Mouse (Mus musculus): ENCODE measurements at regions not wholly inside any gene's neighbourhood (a gene's known extent, or its start where the extent isn't known, plus 50 kb on each side); places are given as distances from the start of the nearest gene placed in this dataset.

GRCm38 (mm10) chr15:14051872-14052271 lies 878.4 kb upstream of the Cdh6 start:
- H3K27ac ChIP-seq (ENCODE audit: low read depth, low read length), result no peak overlapping the region
- H3K4me2 ChIP-seq (ENCODE audit: low read length), result no peak overlapping the region
- H3K36me3 ChIP-seq (ENCODE audit: control insufficient read depth, insufficient read depth, low read length), result no peaks in the 10 kb centered on the region
- no peak overlapping the region for H3K4me3 ChIP-seq (ENCODE audit: low read depth, low read length)
- H3K4me1 ChIP-seq (ENCODE audit: control insufficient read depth, insufficient read depth, low read length), result no peaks in the 10 kb centered on the region
- H3K9me3 ChIP-seq (replicated peaks; ENCODE audit: control insufficient read depth, low read length), result no peaks in the 10 kb centered on the region
- ATAC-seq (no peak), DNase-seq (ENCODE audit: low spot score) (peak; percentile 53)
- H3K9ac ChIP-seq (ENCODE audit: low read length), result no peak overlapping the region
- no peaks in the 10 kb centered on the region for H3K27me3 ChIP-seq (replicated peaks; ENCODE audit: control insufficient read depth, insufficient read depth, low read length)
- 65% methylated on average over 3 of the region's 3 CpGs for WGBS
